Mouse (Mus musculus): ENCODE data around the gene Cd86.

GRCm38 (mm10) chr16:36589898-36590297, 76.0 kb downstream of the Cd86 start:
- TF ChIP-seq CTCF (IDR thresholded peaks at IDR 0.05; ENCODE audit: extremely low read depth, insufficient read length, insufficient replicate concordance, low read depth, low read length) = no peak
- TF ChIP-seq POLR2A (IDR thresholded peaks at IDR 0.05; ENCODE audit: low read depth, low read length) = no peak

Measured in small intestine, adult 2 months (tissue).